Mouse (Mus musculus) heart, adult 9 months (tissue): Measurements from ENCODE around the gene Elmo2.

Source experiments
- DNase-seq, 2 experiments: peaks; one replicate each; pipeline ENCODE4 v3.0.0; 2022; ENCODE audit warnings: low spot score in 2 of 2

The Elmo2 gene

GRCm38 (mm10) chr2:165297429-165297828 lies 28.9 kb downstream of the Elmo2 start:
- no peak for DNase-seq

- peak in 1 of 2 experiments; percentile 44 for DNase-seq
These were observed 29.7 kb downstream of the Elmo2 start for GRCm38 (mm10) chr2:165296571-165296970.

DNA sequence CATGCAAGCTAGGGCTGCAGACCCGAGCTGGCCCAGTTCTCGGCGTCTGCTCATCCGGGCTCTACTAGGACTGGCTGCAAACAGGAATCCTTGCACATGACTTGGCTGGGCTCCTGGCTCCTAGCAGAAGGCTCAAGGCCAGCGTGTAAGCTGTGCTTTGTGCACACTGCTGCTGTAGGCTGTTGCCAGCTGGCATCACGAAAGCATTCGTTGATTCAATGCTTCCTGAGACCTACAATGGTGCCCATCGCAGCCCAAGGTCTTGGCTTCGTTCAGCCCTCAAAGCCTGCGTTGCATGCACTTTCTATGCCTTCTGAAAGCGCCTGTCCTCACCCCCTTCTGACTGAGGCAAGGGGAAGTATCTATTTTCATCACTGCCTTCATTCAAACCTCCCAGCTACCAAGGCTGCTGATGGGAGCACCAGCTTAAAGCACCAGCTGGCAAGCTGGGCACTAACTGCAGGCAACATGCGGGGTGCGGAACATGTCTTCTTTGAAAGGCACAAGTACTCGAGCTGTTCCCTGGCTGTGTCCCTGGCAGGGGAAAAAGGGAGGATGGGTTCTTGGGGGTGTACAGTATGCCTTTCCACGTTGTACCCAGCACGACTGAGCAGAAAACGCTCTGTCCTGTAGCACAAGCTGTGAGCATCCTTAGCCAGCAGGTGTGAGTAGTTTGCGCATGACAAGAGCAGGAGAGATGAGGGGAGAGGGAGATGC lies 37.8 kb downstream of the Elmo2 start:
- peak; percentile 74 to 83 for DNase-seq

GRCm38 (mm10) chr2:165287202-165287984 lies 38.9 kb downstream of the Elmo2 start, which contains the start of gene Slc35c2:
Slc35c2 (minus strand) TSS chr2:165287869.
- peak; percentile 86 to 91 for DNase-seq

- no peak for DNase-seq
These were observed 39.7 kb downstream of the Elmo2 start for GRCm38 (mm10) chr2:165286361-165287201.

GRCm38 (mm10) chr2:165285621-165286020 lies 40.7 kb downstream of the Elmo2 start:
- DNase-seq, result no peak

GRCm38 (mm10) chr2:165285034-165285433 lies 41.2 kb downstream of the Elmo2 start:
- no peak for DNase-seq

GRCm38 (mm10) chr2:165284377-165284776 lies 41.9 kb downstream of the Elmo2 start:
- DNase-seq, result no peak

GRCm38 (mm10) chr2:165283644-165284043 lies 42.6 kb downstream of the Elmo2 start:
- DNase-seq, result no peak

- DNase-seq, result peak; percentile 28 to 37
These were observed 44.4 kb downstream of the Elmo2 start for GRCm38 (mm10) chr2:165281779-165282311.

GRCm38 (mm10) chr2:165279351-165279750 lies 46.9 kb downstream of the Elmo2 start:
- no peak for DNase-seq

- no peak for DNase-seq
These were observed 49.0 kb downstream of the Elmo2 start for GRCm38 (mm10) chr2:165277188-165277740.

DNA sequence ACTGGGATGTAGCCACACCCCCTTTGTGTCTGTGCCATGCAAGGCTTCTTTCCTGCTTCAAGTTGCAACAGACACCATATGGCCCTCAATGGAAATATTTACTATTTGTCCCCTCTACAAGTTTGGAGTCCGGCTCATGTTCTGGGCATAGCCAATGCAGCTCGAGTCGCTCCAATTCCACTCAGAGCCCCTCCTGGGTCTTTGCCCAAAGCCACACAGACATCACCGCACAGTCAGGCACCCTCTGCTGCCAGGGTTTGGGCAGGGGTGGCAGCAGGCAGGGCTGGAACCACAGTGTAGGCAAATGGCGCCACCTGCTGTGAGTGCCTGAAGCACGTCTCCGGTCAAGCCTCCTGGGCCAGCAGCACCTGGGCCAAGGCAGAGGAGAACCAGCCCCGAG lies 50.5 kb downstream of the Elmo2 start:
- DNase-seq, result peak in 1 of 2 experiments; percentile 30

GRCm38 (mm10) chr2:165275124-165275640 lies 51.1 kb downstream of the Elmo2 start:
- no peak for DNase-seq

GRCm38 (mm10) chr2:165273589-165273988 lies 52.7 kb downstream of the Elmo2 start:
- DNase-seq, result no peak

GRCm38 (mm10) chr2:165271326-165271725 lies 55.0 kb downstream of the Elmo2 start:
- DNase-seq, result no peak

- no peak for DNase-seq
These were observed 55.4 kb downstream of the Elmo2 start for GRCm38 (mm10) chr2:165270858-165271257.

GRCm38 (mm10) chr2:165266739-165267138 lies 59.5 kb downstream of the Elmo2 start:
- DNase-seq, result no peak

DNA sequence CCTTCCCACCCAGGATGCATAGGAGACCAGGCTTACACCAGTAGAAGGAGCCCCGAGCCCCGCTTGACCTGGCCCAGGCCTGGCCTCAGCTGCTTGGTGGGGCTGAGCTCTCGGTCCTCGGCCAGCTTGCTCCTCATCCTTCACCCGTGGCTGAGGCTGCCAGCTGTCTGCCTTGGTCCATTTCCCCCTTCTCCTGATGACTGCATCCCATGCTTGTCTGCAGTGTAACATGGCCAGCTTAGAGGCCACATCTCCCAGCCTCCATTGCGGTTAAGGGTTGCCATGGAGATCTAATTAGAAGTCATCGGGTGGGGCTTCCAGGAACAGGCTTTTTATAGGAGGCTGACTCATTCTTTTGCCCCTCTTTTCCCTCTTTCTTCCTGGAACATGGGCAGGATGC lies 62.4 kb downstream of the Elmo2 start:
- no peak for DNase-seq

DNA sequence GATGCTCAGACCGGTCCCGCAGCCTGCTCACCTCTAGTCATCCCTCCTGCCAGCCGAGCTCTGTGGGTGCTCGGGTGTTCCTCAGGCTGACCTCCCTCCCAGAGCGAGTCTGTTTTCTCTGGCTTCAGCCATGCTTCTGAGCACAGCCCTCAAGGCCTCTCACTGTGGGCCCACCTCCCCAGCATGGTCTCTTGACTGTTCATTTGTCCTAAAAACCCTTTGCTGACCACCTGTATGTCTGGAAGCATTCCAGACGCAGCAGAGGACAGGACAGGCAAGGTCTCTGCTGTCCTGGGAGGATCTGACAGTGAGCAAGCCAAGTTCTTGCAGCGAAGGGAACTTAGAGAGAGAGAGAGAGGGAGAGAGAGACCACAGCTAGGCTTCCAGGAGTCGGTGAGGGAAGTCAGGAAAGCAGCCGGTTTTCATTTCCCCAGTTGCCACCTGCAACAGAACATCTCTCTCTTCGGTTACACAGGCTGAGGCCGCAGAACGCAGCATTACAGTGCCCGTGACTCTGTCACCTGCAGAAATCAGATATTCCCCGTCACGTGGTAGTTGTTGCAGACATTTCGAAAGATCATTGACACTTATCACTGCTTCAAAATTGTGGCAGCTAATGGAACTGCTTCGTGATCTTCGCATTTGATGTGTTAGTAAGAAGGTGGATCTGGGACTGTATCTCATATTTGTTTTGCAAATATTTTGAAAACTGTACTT lies 63.8 kb downstream of the Elmo2 start:
- DNase-seq, result no peak

- DNase-seq, result no peak
These were observed 66.4 kb downstream of the Elmo2 start for GRCm38 (mm10) chr2:165259859-165260258.
